8 mouse cellular contexts compared by ENCODE assay signal in the genomic region with DNA sequence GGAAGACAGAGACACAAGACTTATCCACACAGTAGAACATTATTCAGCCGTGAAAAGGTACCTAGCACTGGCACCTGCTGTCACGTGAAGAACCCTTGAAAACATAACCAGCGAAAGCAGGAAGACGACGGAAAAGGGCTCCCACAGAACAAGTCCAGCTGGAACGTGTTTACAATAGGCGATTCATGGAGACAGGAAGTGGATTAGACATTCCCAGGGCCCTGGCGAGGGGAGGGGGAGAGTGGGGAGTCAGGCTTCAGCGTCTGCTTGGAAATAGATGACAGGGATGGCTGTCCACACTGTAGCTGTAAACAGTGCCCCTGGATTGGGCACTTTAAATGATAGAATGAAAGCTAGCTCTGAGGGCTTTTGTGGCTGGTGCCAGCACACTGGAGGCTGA. TPM values are rescaled to one million over a fixed set of nuclear protein-coding genes. Genes with fewer than 3 reads are reported as not detected.
A peak's percentile ranks its signal among the peaks of the same experiment; 100 is the strongest.
DNase-seq lines count a peak whose midpoint lies in the region; ATAC-seq and TF ChIP-seq lines count a peak whose summit lies in the region.
"Had no signal": no experiment of that assay in that cellular context is flagged by ENCODE, and none has a peak within 500 bp of the region (broad histone marks: within the 10 kb centered on the region; RNA-seq: fewer than 3 reads in every experiment).

No protein-coding gene starts in this region.

- peak; percentile 89 for ATAC-seq in forebrain, embryonic 14.5 days
- ATAC-seq in intestine, embryonic 15.5 days = peak; percentile 76
- ATAC-seq in lung, embryonic 14.5 days (ENCODE audit: insufficient read depth) = peak; percentile 91
- peak; percentile 78; the same call in 1 of the 2 replicates for ATAC-seq in stomach, embryonic 14.5 days (ENCODE audit: insufficient number of reproducible peaks, insufficient read depth, low FRiP score, low read depth)

- no peaks in the 10 kb centered on the region for H3K36me3 ChIP-seq in forebrain, embryonic 14.5 days (ENCODE audit: control insufficient read depth, insufficient read depth, low read length)
- no peaks in the 10 kb centered on the region for H3K36me3 ChIP-seq in intestine, embryonic 15.5 days
- no peaks in the 10 kb centered on the region for H3K36me3 ChIP-seq in lung, embryonic 14.5 days (ENCODE audit: insufficient read depth)
- H3K36me3 ChIP-seq in stomach, embryonic 14.5 days (ENCODE audit: control insufficient read depth, insufficient read depth, low read length) = no peaks in the 10 kb centered on the region

- no peak overlapping the region for H3K4me2 ChIP-seq in forebrain, embryonic 14.5 days (ENCODE audit: low read length)
- peak overlapping the region; percentile 9; the same call in 1 of the 2 replicates for H3K4me2 ChIP-seq in intestine, embryonic 15.5 days (replicated peaks)
- H3K4me2 ChIP-seq in lung, embryonic 14.5 days = peak overlapping the region; percentile 38
- no peak overlapping the region for H3K4me2 ChIP-seq in stomach, embryonic 14.5 days (replicated peaks; ENCODE audit: low read depth, low read length)

- peak overlapping the region; percentile 72 for H3K27ac ChIP-seq in forebrain, embryonic 14.5 days (ENCODE audit: low read depth, low read length)
- H3K27ac ChIP-seq in intestine, embryonic 15.5 days = peak overlapping the region; percentile 85
- peak overlapping the region; percentile 94 for H3K27ac ChIP-seq in lung, embryonic 14.5 days (ENCODE audit: low read depth)
- H3K27ac ChIP-seq in stomach, embryonic 14.5 days (ENCODE audit: low read length) = peak overlapping the region; percentile 91

- TF ChIP-seq POLR2A in brain, embryonic 14.5 days (IDR thresholded peaks at IDR 0.05; ENCODE audit: borderline replicate concordance, extremely low read depth, insufficient read depth, insufficient read length, poor library complexity, severe bottlenecking) = no peak

- no peak overlapping the region for H3K4me3 ChIP-seq in forebrain, embryonic 14.5 days (ENCODE audit: low read depth, low read length)
- no peak overlapping the region for H3K4me3 ChIP-seq in intestine, embryonic 15.5 days (replicated peaks)
- H3K4me3 ChIP-seq in lung, embryonic 14.5 days (ENCODE audit: low read depth, low read length) = no peak overlapping the region
- no peak overlapping the region for H3K4me3 ChIP-seq in stomach, embryonic 14.5 days (ENCODE audit: low read depth, low read length)

- H3K9ac ChIP-seq in forebrain, embryonic 14.5 days (ENCODE audit: low read length) = no peak overlapping the region
- H3K9ac ChIP-seq in intestine, embryonic 15.5 days = no peak overlapping the region
- H3K9ac ChIP-seq in lung, embryonic 14.5 days = no peak overlapping the region
- H3K9ac ChIP-seq in stomach, embryonic 14.5 days (replicated peaks; ENCODE audit: low read depth, low read length) = no peak overlapping the region

- WGBS in forebrain, embryonic 14.5 days = 11% methylated on average over 9 of the region's 9 CpGs
- 7% methylated on average over 9 of the region's 9 CpGs for WGBS in intestine, embryonic 15.5 days
- WGBS in lung, embryonic 14.5 days = 5% methylated on average over 9 of the region's 9 CpGs
- WGBS in stomach, embryonic 14.5 days = 4% methylated on average over 9 of the region's 9 CpGs

- H3K27me3 ChIP-seq in forebrain, embryonic 14.5 days (replicated peaks; ENCODE audit: control insufficient read depth, insufficient read depth, low read length) = no peaks in the 10 kb centered on the region
- H3K27me3 ChIP-seq in intestine, embryonic 15.5 days (replicated peaks) = no peaks in the 10 kb centered on the region
- H3K27me3 ChIP-seq in lung, embryonic 14.5 days (ENCODE audit: insufficient read depth, low read length) = no peaks in the 10 kb centered on the region
- H3K27me3 ChIP-seq in stomach, embryonic 14.5 days (ENCODE audit: control insufficient read depth, insufficient read depth, low read length) = no peaks in the 10 kb centered on the region

- peak; percentile 93 for DNase-seq in brain, embryonic 14.5 days (ENCODE audit: low read depth)
- peak; percentile 84 for DNase-seq in forebrain, embryonic 14.5 days (ENCODE audit: low spot score)
- peak; percentile 91 for DNase-seq in lung, embryonic 14.5 days
- no peak for DNase-seq in ovary, adult 18-20 months (ENCODE audit: low spot score)
- DNase-seq in gastrocnemius, postnatal 25 days = no peak

- no peak for TF ChIP-seq CTCF in brain, embryonic 14.5 days (IDR thresholded peaks at IDR 0.05; ENCODE audit: borderline replicate concordance, extremely low read depth, insufficient read depth, insufficient read length)
- no peak for TF ChIP-seq CTCF in lung, embryonic 14.5 days (IDR thresholded peaks at IDR 0.05; ENCODE audit: low read depth)

- H3K4me1 ChIP-seq in forebrain, embryonic 14.5 days (ENCODE audit: control insufficient read depth, insufficient read depth, low read length) = peaks cover 9% of the 10 kb centered on the region; the same call in 1 of the 2 replicates
- H3K4me1 ChIP-seq in intestine, embryonic 15.5 days (replicated peaks) = peaks cover 27% of the 10 kb centered on the region
- peaks cover 9% of the 10 kb centered on the region for H3K4me1 ChIP-seq in lung, embryonic 14.5 days (ENCODE audit: insufficient read depth)
- peaks cover 27% of the 10 kb centered on the region for H3K4me1 ChIP-seq in stomach, embryonic 14.5 days (ENCODE audit: control insufficient read depth, insufficient read depth, low read length)

- H3K9me3 ChIP-seq in forebrain, embryonic 14.5 days (replicated peaks; ENCODE audit: control insufficient read depth, low read length) = no peaks in the 10 kb centered on the region
- H3K9me3 ChIP-seq in intestine, embryonic 15.5 days = no peaks in the 10 kb centered on the region
- no peaks in the 10 kb centered on the region for H3K9me3 ChIP-seq in lung, embryonic 14.5 days (ENCODE audit: low read depth, low read length)
- no peaks in the 10 kb centered on the region for H3K9me3 ChIP-seq in stomach, embryonic 14.5 days (ENCODE audit: control insufficient read depth, low read depth, low read length)

RNA-seq across cellular contexts. Expression of a gene that starts 8.6 kb away (rescaled TPM):
- 76.1 and 79.1 TPM in 2 replicates for polyA plus RNA-seq in brain, embryonic 14.5 days (2012; rRNA removed)
- 34.8 and 46.5 TPM in 2 replicates for polyA plus RNA-seq in forebrain, embryonic 14.5 days (2014; fragmentation: Nextera tagmentation; extraction: Ambion mirVana)
- 47.6 and 51.7 TPM in 2 replicates for polyA plus RNA-seq in intestine, embryonic 15.5 days (2015; fragmentation: Nextera tagmentation; extraction: Ambion mirVana)
- polyA plus RNA-seq in lung, embryonic 14.5 days (2014; fragmentation: Nextera tagmentation; extraction: Ambion mirVana) = 50.9 and 57.0 TPM in 2 replicates
- polyA plus RNA-seq in stomach, embryonic 14.5 days (2014; fragmentation: Nextera tagmentation; extraction: Ambion mirVana) = 38.2 and 40.4 TPM in 2 replicates
- total RNA-seq in gastrocnemius, postnatal 25 days (2021) = 10 to 100 TPM; 33.5 to 34.2 TPM

RNA-seq across cellular contexts. Expression of a gene that starts 13.1 kb away (rescaled TPM):
- polyA plus RNA-seq in brain, embryonic 14.5 days (2012; rRNA removed) = 0.16 and 0.19 TPM in 2 replicates
- not detected in 2 replicates for polyA plus RNA-seq in forebrain, embryonic 14.5 days (2014; fragmentation: Nextera tagmentation; extraction: Ambion mirVana)
- polyA plus RNA-seq in intestine, embryonic 15.5 days (2015; fragmentation: Nextera tagmentation; extraction: Ambion mirVana) = 1,110 and 1,149 TPM in 2 replicates
- 0.34 TPM in 1 of 2 replicates, not detected in the other for polyA plus RNA-seq in lung, embryonic 14.5 days (2014; fragmentation: Nextera tagmentation; extraction: Ambion mirVana)
- polyA plus RNA-seq in stomach, embryonic 14.5 days (2014; fragmentation: Nextera tagmentation; extraction: Ambion mirVana) = 30.0 and 39.7 TPM in 2 replicates
- total RNA-seq in gastrocnemius, postnatal 25 days (2021) = not detected
- total RNA-seq: common myeloid progenitor, adult 5-6 weeks had no signal

RNA-seq across cellular contexts. Expression of a gene that starts 26.0 kb away (rescaled TPM):
- polyA plus RNA-seq in brain, embryonic 14.5 days (2012; rRNA removed) = 9.3 and 13.5 TPM in 2 replicates
- 5.1 and 8.0 TPM in 2 replicates for polyA plus RNA-seq in forebrain, embryonic 14.5 days (2014; fragmentation: Nextera tagmentation; extraction: Ambion mirVana)
- 44.0 and 47.5 TPM in 2 replicates for polyA plus RNA-seq in intestine, embryonic 15.5 days (2015; fragmentation: Nextera tagmentation; extraction: Ambion mirVana)
- 93.2 and 101 TPM in 2 replicates for polyA plus RNA-seq in lung, embryonic 14.5 days (2014; fragmentation: Nextera tagmentation; extraction: Ambion mirVana)
- polyA plus RNA-seq in stomach, embryonic 14.5 days (2014; fragmentation: Nextera tagmentation; extraction: Ambion mirVana) = 40.7 and 41.7 TPM in 2 replicates
- 10 to 100 TPM in 1 of 2 experiments, 1 to 10 TPM in 1; 9.3 to 10.5 TPM for total RNA-seq in gastrocnemius, postnatal 25 days (2021)
- total RNA-seq: common myeloid progenitor, adult 5-6 weeks had no signal

RNA-seq across cellular contexts. Expression of a gene that starts 31.1 kb away (rescaled TPM):
- not detected in 2 replicates for polyA plus RNA-seq in brain, embryonic 14.5 days (2012; rRNA removed)
- not detected in 2 replicates for polyA plus RNA-seq in forebrain, embryonic 14.5 days (2014; fragmentation: Nextera tagmentation; extraction: Ambion mirVana)
- 0.23 and 0.42 TPM in 2 replicates for polyA plus RNA-seq in intestine, embryonic 15.5 days (2015; fragmentation: Nextera tagmentation; extraction: Ambion mirVana)
- polyA plus RNA-seq in lung, embryonic 14.5 days (2014; fragmentation: Nextera tagmentation; extraction: Ambion mirVana) = 0.18 and 0.70 TPM in 2 replicates
- 0.21 TPM in 1 of 2 replicates, not detected in the other for polyA plus RNA-seq in stomach, embryonic 14.5 days (2014; fragmentation: Nextera tagmentation; extraction: Ambion mirVana)
- under 1 TPM in 1 of 2 experiments, not detected in 1; 0.11 TPM for total RNA-seq in gastrocnemius, postnatal 25 days (2021)
- total RNA-seq: common myeloid progenitor, adult 5-6 weeks had no signal

RNA-seq across cellular contexts. Expression of a gene that starts 31.2 kb away (rescaled TPM):
- 13.6 and 14.3 TPM in 2 replicates for polyA plus RNA-seq in brain, embryonic 14.5 days (2012; rRNA removed)
- 4.2 and 5.8 TPM in 2 replicates for polyA plus RNA-seq in forebrain, embryonic 14.5 days (2014; fragmentation: Nextera tagmentation; extraction: Ambion mirVana)
- polyA plus RNA-seq in intestine, embryonic 15.5 days (2015; fragmentation: Nextera tagmentation; extraction: Ambion mirVana) = 21.6 and 26.8 TPM in 2 replicates
- 43.5 and 43.9 TPM in 2 replicates for polyA plus RNA-seq in lung, embryonic 14.5 days (2014; fragmentation: Nextera tagmentation; extraction: Ambion mirVana)
- polyA plus RNA-seq in stomach, embryonic 14.5 days (2014; fragmentation: Nextera tagmentation; extraction: Ambion mirVana) = 43.5 and 51.4 TPM in 2 replicates
- 1 to 10 TPM; 2.6 to 3.1 TPM for total RNA-seq in gastrocnemius, postnatal 25 days (2021)

Comparison
In these comparisons a context has a peak if more than half of its experiments do, and no peak if none do; other contexts are left out.
1. DNase-seq: peak in brain, embryonic 14.5 days (single experiment), forebrain, embryonic 14.5 days (single experiment) and lung, embryonic 14.5 days (single experiment); none in ovary, adult 18-20 months (single experiment) and gastrocnemius, postnatal 25 days (single experiment).
2. H3K4me2 ChIP-seq: peak in intestine, embryonic 15.5 days (single experiment) and lung, embryonic 14.5 days (single experiment); none in forebrain, embryonic 14.5 days (single experiment) and stomach, embryonic 14.5 days (single experiment).
3. RNA of a gene that starts 13.1 kb away (polyA plus RNA-seq): 1,110 to 1,149 TPM in intestine, embryonic 15.5 days; 30.0 to 39.7 TPM in stomach, embryonic 14.5 days, 0.34 TPM in lung, embryonic 14.5 days, 0.16 to 0.19 TPM in brain, embryonic 14.5 days and not detected in forebrain, embryonic 14.5 days; every median in the first group is over 10 times any median in the second.
4. Peak in every context shown above with its lines, with median percentiles within 50 percentile points of each other: ATAC-seq and H3K27ac ChIP-seq.